ENCODE assay signal across 16 mouse cellular contexts in genomic region chr10:85460736-85461135, GRCm38 (mm10).
"Had no signal": no experiment of that assay in that cellular context is flagged by ENCODE, and none has a peak within 500 bp of the region (broad histone marks: within the 10 kb centered on the region; RNA-seq: fewer than 3 reads in every experiment).

No protein-coding gene starts in this region.

- H3K27me3 ChIP-seq: neural tube, embryonic 15.5 days; stomach, embryonic 15.5 days had no signal

- H3K4me3 ChIP-seq: neural tube, embryonic 13.5 days; neural tube, embryonic 15.5 days; stomach, embryonic 15.5 days had no signal

- H3K27ac ChIP-seq: neural tube, embryonic 13.5 days; neural tube, embryonic 15.5 days; stomach, embryonic 15.5 days; stomach, postnatal 0 days had no signal

- DNase-seq: retina, postnatal 1 day; right cerebral cortex, adult 18-20 months; right cerebral cortex, postnatal 14 days; right cerebral cortex, postnatal 25 days; right cerebral cortex, postnatal 4 days; spleen, adult 18-20 months; thymus, adult 18-20 months; thymus, adult 2 months; thymus, postnatal 14 days; thymus, postnatal 25 days; thymus, postnatal 36 days; thymus, postnatal 4 days had no signal

- H3K36me3 ChIP-seq: neural tube, embryonic 13.5 days; neural tube, embryonic 15.5 days; stomach, embryonic 15.5 days had no signal

- H3K9ac ChIP-seq: neural tube, embryonic 13.5 days; neural tube, embryonic 15.5 days; stomach, embryonic 15.5 days had no signal

- H3K4me2 ChIP-seq: neural tube, embryonic 13.5 days; neural tube, embryonic 15.5 days; stomach, embryonic 15.5 days had no signal

- H3K9me3 ChIP-seq: neural tube, embryonic 13.5 days; neural tube, embryonic 15.5 days; stomach, embryonic 15.5 days had no signal
